Mouse (Mus musculus): ENCODE measurements around the gene Ddah1.

GRCm38 (mm10) chr3:145922019-145922854 lies 163.8 kb downstream of the Ddah1 start, which contains the start of gene Bcl10:
- TF ChIP-seq CTCF (IDR thresholded peaks at IDR 0.05; ENCODE audit: low read depth, low read length) (no peak), POLR2A (IDR thresholded peaks at IDR 0.05; ENCODE audit: extremely low read depth, insufficient read depth, low read length) (no peak)
